Mouse (Mus musculus) mature B cell (primary cell): ENCODE results near the gene Foxn4.

Source experiments
- in situ Hi-C: fragments of 300-500 bp; cut with MboI; formaldehyde crosslinking; loops from 2 replicates; pipeline ENCODE4 v1.14.3; 2019

Gene Foxn4

GRCm38 (mm10) chr5:114273693-114274402 is at the start of gene Foxn4:
Foxn4 (minus strand) TSS chr5:114273807.
- in situ Hi-C loops: no loop called here

- in situ Hi-C loops: no loop called here
Observed at GRCm38 (mm10) chr5:114323105-114323790, 49.6 kb upstream of the Foxn4 start.

- in situ Hi-C loops: no loop called here
Observed at GRCm38 (mm10) chr5:114309680-114310036, 36.1 kb upstream of the Foxn4 start.

GRCm38 (mm10) chr5:114308765-114309679 is 35.4 kb upstream of the Foxn4 start:
- in situ Hi-C loops: no loop called here

- in situ Hi-C loops: no loop called here
Observed at GRCm38 (mm10) chr5:114306496-114306895, 32.9 kb upstream of the Foxn4 start.

- in situ Hi-C loops: no loop called here
Observed at GRCm38 (mm10) chr5:114303166-114303565, 29.6 kb upstream of the Foxn4 start.

GRCm38 (mm10) chr5:114299883-114300610 is 26.4 kb upstream of the Foxn4 start:
- in situ Hi-C loops: no loop called here

GRCm38 (mm10) chr5:114299156-114299855 is 25.7 kb upstream of the Foxn4 start:
- in situ Hi-C loops: no loop called here

GRCm38 (mm10) chr5:114298212-114298894 is 24.7 kb upstream of the Foxn4 start:
- in situ Hi-C loops: no loop called here

GRCm38 (mm10) chr5:114296693-114297631 is 23.4 kb upstream of the Foxn4 start:
- in situ Hi-C loops: no loop called here

GRCm38 (mm10) chr5:114290004-114290403 is 16.4 kb upstream of the Foxn4 start:
- in situ Hi-C loops: no loop called here

GRCm38 (mm10) chr5:114288874-114289273 is 15.3 kb upstream of the Foxn4 start, which contains the start of gene Myo1h:
Myo1h (plus strand) TSS chr5:114289166.
- in situ Hi-C loops: no loop called here

GRCm38 (mm10) chr5:114288396-114288795 is 14.8 kb upstream of the Foxn4 start:
- in situ Hi-C loops: no loop called here

- in situ Hi-C loops: no loop called here
Observed at GRCm38 (mm10) chr5:114286872-114287571, 13.4 kb upstream of the Foxn4 start.

GRCm38 (mm10) chr5:114286102-114286501 is 12.5 kb upstream of the Foxn4 start:
- in situ Hi-C loops: no loop called here

GRCm38 (mm10) chr5:114285398-114285700 is 11.7 kb upstream of the Foxn4 start:
- in situ Hi-C loops: no loop called here

- in situ Hi-C loops: no loop called here
Observed at GRCm38 (mm10) chr5:114284604-114285397, 11.2 kb upstream of the Foxn4 start.

- in situ Hi-C loops: no loop called here
Observed at GRCm38 (mm10) chr5:114282346-114282745, 8.7 kb upstream of the Foxn4 start.
